Mouse (Mus musculus) small intestine, adult 2 months (tissue): ENCODE measurements around the gene Efna2. TPM values are rescaled to one million over a fixed set of nuclear protein-coding genes. Genes with fewer than 3 reads are reported as not detected.

Experiments
- H3K27ac ChIP-seq: fragments of 200-500 bp; 2 replicates; pipeline ENCODE4 v1.5.1; 2012; ENCODE audit warnings: low read depth, low read length, control low read depth, inconsistent platforms; ENCODE audit not compliant: insufficient read depth
- H3K27me3 ChIP-seq: fragments of 200-500 bp; 2 replicates; pipeline ENCODE4 v1.6.1; 2012; ENCODE audit warnings: mild to moderate bottlenecking, moderate library complexity, low read length, inconsistent platforms; ENCODE audit not compliant: control insufficient read depth, insufficient read depth
- H3K36me3 ChIP-seq: fragments of 200-500 bp; 2 replicates; pipeline ENCODE4 v1.6.1; 2012; ENCODE audit warnings: mild to moderate bottlenecking, low read length, control low read depth, inconsistent platforms; ENCODE audit not compliant: control insufficient read depth, insufficient read depth
- H3K4me1 ChIP-seq: fragments of 200-500 bp; 2 replicates; pipeline ENCODE4 v1.6.1; 2012; ENCODE audit warnings: low read length, inconsistent platforms, mixed read lengths; ENCODE audit not compliant: control insufficient read depth, insufficient read depth, insufficient read length
- H3K4me3 ChIP-seq: fragments of 200-500 bp; 2 replicates; pipeline ENCODE4 v1.5.1; 2012; ENCODE audit warnings: low read depth, mild to moderate bottlenecking, control low read depth, inconsistent platforms, low read length, moderate library complexity
- CTCF ChIP-seq: fragments of 200-500 bp; IDR thresholded peaks from 2 replicates; pipeline ENCODE4 v1.5.1; 2012; ENCODE audit warnings: low read depth, mild to moderate bottlenecking, control low read depth, inconsistent platforms, low read length, moderate library complexity, mixed read lengths; ENCODE audit not compliant: insufficient replicate concordance, insufficient read length; ENCODE audit errors: extremely low read depth
- POLR2A ChIP-seq: fragments of 200-500 bp; IDR thresholded peaks from 2 replicates; pipeline ENCODE4 v1.6.1; 2012; ENCODE audit warnings: low read depth, mild to moderate bottlenecking, control low read depth, inconsistent platforms, low read length, moderate library complexity
- WGBS: fragments of 180-500 bp; shearing (Covaris S2); methylation state at CpG from one replicate; pipeline ENCODE4 v1.1.7; 2018; 5-methylcytosine and 5-hydroxymethylcytosine counted together
- polyA plus RNA-seq: library from polyadenylated mRNA; depleted of rRNA; stranded (reverse); fragments of >200 nt; gene quantifications from 2 replicates; pipeline ENCODE4 v1.2.3, GENCODE M21; 2012

Gene Efna2
- polyA plus RNA-seq, 1 experiment = 1.8 TPM

DNA sequence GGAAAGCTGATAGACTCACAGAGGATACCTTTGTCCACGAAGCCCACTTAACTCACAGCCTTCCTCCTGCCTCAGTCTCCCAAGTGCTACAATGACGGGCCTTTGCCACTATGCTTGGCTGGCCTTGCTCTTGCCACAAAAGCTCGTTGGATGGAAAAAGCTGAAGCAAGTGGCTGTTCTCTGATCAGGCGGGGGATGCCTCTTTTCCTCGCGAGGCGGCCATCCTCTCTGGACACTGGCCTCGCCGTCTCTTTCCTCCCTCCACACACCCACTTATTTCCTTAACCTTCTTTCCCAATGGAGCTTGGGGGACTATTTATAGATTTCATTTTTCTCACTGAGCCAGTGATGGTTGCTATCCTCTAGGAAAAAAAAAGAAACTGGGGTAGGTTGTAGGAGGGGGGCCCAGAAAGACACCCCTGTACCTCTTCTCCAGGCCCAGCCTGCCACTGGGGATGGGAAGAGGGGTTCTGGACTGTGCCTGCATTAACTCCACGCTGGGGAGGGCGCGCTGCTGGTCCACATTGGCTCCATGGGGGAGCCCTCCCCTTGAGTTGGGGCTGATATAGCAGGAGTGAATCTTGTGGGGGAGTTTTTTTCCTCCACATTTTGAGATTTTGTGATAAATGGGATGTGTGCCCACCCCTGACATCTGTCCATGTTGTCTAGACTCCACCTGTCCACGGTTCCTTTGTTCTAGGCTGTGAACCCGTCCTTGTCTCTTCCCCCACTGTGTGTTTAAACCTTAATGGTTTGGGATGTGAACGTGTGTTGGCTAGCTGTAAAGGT lies 21.9 kb upstream of the Efna2 start:
- Histone ChIP-seq H3K4me1 (peaks cover 65% of the 10 kb centered on the region), H3K36me3 (peaks cover 54% of the 10 kb centered on the region), H3K4me3 (no peak overlapping the region), H3K27ac (no peak overlapping the region), H3K27me3 (no peaks in the 10 kb centered on the region)
- 74% methylated on average over 15 of the region's 15 CpGs for WGBS
- no peak for TF ChIP-seq CTCF
- no peak for TF ChIP-seq POLR2A

DNA sequence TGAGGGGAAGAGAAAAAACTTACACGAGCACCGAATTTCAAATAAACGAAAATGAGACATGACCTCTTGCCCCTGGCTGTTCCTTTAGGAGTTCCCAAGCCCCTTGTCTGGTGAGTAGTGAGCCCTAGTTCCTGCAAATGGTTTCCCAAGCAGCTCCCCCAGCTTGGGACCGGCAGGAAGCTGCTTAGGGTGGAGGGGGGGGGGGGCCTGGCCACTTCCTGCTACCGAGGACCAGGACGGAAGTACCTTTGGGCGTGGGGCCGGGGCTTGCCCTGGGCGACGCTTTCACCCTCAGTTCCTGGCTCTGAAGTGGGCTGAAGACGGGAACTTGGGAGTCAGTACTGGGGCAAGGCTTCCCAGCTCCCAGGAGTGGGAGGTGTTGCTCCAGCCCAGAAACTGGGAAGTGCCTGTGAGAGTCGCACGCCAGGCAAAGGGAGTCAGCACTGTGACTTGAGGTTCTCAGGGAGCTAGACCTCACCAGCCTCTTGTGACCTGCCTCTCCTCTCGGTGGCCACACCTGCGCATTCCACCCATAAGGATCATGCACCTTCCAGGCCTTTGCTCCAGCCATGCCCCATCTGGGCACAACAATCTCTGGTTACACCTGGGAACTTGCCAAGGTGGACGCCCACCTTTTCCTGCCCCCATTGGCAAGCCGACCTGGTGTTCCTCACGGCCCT lies 20.8 kb upstream of the Efna2 start:
- H3K4me1 ChIP-seq = peaks cover 60% of the 10 kb centered on the region
- 4% methylated on average over 18 of the region's 18 CpGs for WGBS

GRCm38 (mm10) chr10:80159021-80159560 lies 20.2 kb upstream of the Efna2 start:
- H3K27me3 ChIP-seq = no peaks in the 10 kb centered on the region

More for the DNA sequence above, 20.8 kb upstream of the Efna2 start:
- Histone ChIP-seq H3K36me3 (peaks cover 43% of the 10 kb centered on the region), H3K4me3 (peak overlapping the region; percentile 38), H3K27ac (peak overlapping the region; percentile 94), H3K27me3 (no peaks in the 10 kb centered on the region)
- TF ChIP-seq CTCF = no peak
- TF ChIP-seq POLR2A = no peak; the same call in 1 of the 2 replicates

DNA sequence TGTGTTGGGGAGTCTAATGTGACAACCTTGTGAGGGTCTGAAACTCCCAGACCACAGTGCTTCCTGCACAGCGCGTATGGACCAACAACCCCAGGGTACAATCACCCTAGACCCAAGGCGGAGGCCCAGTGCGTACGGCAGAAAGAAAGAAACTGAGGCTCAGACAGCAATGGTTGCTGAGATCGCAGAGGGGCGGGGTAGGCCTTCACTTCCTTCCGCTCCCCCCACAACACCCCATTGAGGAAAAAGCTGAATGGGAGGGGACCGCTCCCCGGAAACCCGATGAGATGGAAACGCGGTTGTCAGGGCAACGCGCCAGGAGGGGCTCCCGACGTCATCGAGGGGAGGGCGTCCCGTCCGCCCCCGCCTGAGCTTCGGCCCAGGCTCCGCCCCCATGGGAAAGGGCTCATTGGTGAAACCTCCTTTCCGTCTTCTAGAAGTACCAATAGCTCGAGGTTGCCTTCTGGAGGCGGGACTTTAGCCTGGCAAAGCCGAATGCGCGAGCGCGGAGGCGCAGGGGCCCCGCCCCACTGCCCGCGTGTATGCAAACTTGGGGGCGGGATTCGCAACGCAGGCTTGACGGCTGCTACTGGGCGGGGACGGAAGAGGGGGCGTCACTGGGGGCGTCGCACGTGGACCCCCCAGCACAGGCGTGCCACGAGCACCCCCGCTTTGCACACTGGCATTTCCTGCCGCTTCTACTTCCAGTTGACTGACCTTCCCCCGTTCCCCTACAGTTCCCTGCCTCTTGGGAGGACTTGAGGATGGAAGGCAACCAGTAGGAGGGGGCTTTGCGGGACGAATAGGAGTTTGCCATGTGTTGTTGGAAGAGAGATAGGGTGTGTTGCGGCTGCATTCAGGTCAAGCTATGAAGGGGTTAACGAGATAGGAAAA lies 19.5 kb upstream of the Efna2 start:
- peaks cover 62% of the 10 kb centered on the region for H3K4me1 ChIP-seq
- WGBS = under 1% methylated on average over 55 of the region's 55 CpGs

More at GRCm38 (mm10) chr10:80159021-80159560, 20.2 kb upstream of the Efna2 start:
- peaks cover 36% of the 10 kb centered on the region for H3K36me3 ChIP-seq
- H3K27ac ChIP-seq = peak overlapping the region; percentile 94
- WGBS = 18% methylated on average over 12 of the region's 12 CpGs
- peak overlapping the region; percentile 54 for H3K4me3 ChIP-seq
- no peak for TF ChIP-seq CTCF
- no peak; the same call in 1 of the 2 replicates for TF ChIP-seq POLR2A
- peaks cover 61% of the 10 kb centered on the region for H3K4me1 ChIP-seq

DNA sequence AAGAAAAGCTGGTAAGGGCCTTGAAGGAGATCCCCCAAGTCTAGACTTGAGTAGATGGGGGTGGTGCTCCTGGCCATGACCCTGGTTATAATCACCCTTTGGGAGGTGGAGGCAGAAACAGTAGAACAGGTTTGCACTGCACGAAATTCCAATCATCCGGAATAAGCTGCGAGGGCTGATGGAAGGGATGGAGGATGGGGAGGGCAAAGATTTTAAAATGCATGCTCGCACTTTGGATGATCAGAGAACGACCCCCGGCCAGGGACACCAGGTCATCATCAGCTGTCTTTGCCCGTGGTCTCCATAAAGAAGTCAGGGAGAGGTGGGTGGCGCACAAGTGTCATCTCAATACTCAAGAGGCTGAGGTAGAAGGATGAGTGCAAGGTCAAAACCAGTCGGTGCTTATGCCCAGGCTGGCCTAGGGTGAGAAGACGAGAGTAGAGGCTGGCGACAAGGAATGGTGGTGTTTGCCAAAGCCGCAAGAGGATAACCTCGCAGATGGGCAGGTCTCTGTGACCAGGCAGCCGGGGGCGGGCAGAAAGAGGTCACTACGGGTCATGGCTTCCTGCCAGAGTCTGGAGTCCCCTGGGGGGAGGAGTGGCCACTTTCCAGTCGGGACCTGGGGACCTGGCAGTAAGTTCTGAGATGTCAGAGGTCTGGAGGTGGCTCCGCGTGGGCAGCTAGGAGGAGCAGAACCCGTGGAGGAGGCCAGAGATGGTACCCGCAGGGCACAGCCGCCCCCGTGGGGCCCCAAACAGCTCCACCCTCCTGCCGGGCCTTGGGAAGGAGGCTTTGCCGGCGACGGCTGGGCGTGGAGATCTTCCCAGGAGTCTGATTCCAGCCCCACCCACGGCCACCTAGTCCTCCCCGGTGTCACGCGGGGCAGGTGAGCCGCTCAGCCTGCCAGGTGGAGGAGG lies 18.6 kb upstream of the Efna2 start:
- Histone ChIP-seq H3K27ac (peak overlapping the region; percentile 95), H3K27me3 (no peaks in the 10 kb centered on the region), H3K36me3 (peaks cover 20% of the 10 kb centered on the region), H3K4me1 (peaks cover 63% of the 10 kb centered on the region), H3K4me3 (peak overlapping the region; percentile 58)
- 2% methylated on average over 33 of the region's 33 CpGs for WGBS
- TF ChIP-seq POLR2A (peak; percentile 41; the same call in 1 of the 2 replicates), CTCF (no peak)

More for the DNA sequence above, 19.5 kb upstream of the Efna2 start:
- Histone ChIP-seq H3K4me3 (peak overlapping the region; percentile 58), H3K27me3 (no peaks in the 10 kb centered on the region), H3K27ac (peak overlapping the region; percentile 95), H3K36me3 (peaks cover 29% of the 10 kb centered on the region)
- TF ChIP-seq CTCF = no peak
- TF ChIP-seq POLR2A = no peak

DNA sequence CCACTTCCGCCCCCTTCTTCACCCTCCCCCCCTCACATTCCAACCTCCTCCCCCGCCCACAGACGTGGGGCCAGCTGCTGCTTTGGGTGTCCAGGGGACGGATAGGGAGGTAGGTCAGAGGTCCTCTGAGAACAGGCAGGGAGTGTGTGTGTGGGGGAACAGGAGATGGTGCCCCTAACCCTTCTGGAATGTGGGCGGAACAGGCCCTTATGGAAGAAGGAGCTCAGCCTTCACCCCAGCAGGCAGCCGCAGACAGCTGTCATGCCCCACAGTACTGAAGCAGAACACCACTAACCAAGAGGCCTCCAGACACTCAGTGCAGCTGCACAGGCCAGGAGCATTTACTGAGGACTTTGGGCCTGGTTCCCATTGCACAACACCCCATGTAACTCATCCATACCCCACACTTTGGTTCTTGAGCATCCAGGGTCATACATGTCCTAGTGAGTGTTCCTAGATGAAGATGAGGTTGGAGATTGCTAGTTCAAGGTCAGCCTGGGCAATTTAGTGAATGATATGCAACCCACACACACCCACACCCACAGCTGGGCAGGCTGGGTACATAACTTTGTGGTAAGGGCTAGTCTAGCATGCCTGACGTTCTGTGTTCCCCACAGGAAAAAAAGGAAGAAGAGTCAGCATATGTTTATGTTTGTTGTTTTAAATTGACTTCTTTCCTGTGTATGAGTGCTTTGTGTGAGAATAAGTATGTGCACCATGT lies 17.6 kb upstream of the Efna2 start:
- H3K4me1 ChIP-seq = peaks cover 61% of the 10 kb centered on the region

More for the DNA sequence above, 17.6 kb upstream of the Efna2 start:
- no peak for TF ChIP-seq POLR2A
- no peak for TF ChIP-seq CTCF
- WGBS = 19% methylated on average over 7 of the region's 7 CpGs
- H3K4me3 ChIP-seq = peak overlapping the region; percentile 27
- H3K27ac ChIP-seq = peak overlapping the region; percentile 81
- H3K27me3 ChIP-seq = no peaks in the 10 kb centered on the region
- H3K36me3 ChIP-seq = peaks cover 10% of the 10 kb centered on the region
